Mouse (Mus musculus): ENCODE results near the gene AC161166.1. TPM values are rescaled to one million over a fixed set of nuclear protein-coding genes. Genes with fewer than 3 reads are reported as not detected.
A peak's percentile ranks its signal among the peaks of the same experiment; 100 is the strongest.

AC161166.1 gene
- total RNA-seq, 2 experiments from 2014 or later = not detected

DNA sequence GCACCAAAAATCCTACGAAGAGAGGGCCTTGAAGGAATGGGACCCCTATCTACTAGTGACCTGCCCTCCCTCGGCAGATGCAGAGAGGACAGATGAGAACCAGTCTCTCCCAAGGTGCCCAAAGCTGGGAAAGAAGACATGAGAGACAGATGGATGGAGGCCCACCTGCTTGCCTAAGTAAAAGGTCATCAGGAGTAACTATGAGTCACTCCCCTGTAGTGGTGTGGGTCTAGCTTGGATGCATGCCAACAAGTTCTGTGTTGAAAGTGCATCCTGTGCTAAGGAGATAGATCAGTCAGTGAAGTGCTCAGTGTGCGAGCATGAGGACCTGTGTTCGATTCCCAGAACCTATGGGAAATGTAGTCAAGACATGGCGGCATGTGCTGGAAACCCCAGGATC, 33.3 kb downstream of the AC161166.1 start:
- Histone ChIP-seq H3K27ac (no peak overlapping the region), H3K4me3 (no peak overlapping the region)
- intact Hi-C loops (cut with DNase I) = no loop called here
- no peak for TF ChIP-seq CTCF (IDR thresholded peaks at IDR 0.05)
- DNase-seq = no peak

DNA sequence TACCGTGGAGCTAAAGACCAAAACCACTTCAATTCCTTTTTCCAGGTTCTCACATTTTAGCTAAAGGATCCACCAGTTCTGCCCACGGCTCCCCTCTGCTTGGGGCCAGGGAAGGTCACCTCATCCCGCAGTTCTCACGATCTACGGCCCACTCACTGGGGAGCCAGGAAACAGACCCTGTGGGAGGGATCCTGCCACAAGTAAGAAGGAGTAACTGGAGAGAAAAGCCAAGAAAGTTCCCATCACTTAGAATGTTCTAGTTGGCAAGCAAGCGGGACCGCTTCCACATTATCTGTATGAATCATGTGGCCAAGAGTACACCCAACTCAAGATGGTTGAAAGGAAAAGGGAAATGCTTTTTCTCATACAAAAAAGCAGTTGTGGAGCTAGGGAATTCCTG, 35.4 kb downstream of the AC161166.1 start:
- H3K27ac ChIP-seq = no peak overlapping the region
- intact Hi-C loops (cut with DNase I) = no loop called here
- DNase-seq = no peak
- H3K4me3 ChIP-seq = no peak overlapping the region
- TF ChIP-seq CTCF (IDR thresholded peaks at IDR 0.05) = no peak

DNA sequence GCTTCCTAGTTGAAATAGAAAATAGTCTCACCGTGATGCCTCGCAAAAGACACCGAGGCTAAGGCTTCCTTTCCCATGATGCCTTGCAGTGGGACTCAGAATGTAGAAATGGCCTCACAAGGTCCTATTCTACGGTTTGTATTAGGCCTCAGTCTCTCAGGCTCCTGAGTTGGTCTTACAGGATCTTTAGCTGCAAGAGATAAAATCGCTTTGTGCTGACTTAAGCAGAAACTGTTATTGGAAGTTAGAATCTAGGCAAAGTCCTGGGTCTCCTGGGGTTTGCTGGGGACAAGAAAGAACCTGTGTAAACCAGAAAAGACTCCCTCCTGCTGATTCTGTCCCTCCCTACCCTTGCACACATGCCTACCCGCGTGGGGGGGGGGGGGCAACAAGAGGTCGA, 35.9 kb downstream of the AC161166.1 start:
- no peak for DNase-seq
- no peak for TF ChIP-seq CTCF (IDR thresholded peaks at IDR 0.05)
- Histone ChIP-seq H3K27ac (no peak overlapping the region), H3K4me3 (no peak overlapping the region)
- intact Hi-C loops (cut with DNase I) = no loop called here

DNA sequence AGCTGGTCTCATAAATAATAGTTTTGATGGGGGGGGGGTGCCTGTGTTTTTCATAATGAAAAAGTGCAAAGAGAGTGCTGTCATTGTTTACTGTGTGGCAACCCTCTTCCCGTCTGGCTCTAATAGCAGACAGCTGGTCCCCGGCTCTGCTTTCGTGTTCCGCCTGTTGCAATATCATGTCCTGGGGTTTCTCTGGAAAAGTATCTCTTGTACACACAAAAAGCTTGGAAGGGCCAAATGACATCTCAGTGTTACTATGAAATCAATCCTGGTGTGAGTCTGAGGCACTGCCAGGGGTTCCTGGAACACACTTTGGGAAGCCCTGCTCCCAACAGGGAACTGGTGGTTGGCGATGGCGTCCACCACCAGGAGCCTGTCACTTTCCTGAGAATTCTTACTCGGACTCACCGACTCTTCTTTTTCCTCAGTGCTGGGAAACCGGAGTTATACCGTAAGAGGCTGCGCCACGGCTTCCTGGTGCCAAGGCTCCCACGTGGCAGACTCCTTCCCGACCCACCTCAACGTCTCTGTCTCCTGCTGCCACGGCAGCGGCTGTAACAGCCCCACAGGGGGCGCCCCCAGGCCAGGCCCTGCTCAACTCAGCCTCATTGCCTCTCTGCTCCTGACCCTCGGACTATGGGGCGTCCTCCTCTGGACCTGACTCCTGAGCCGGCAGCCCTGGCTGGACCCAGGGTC, 37.3 kb downstream of the AC161166.1 start:
- intact Hi-C loops (cut with DNase I) = loop anchor here (5.0 kb wide), 1 partner anchor 87 kb away; no protein-coding TSS in a partner anchor
- H3K27ac ChIP-seq = peak overlapping the region; percentile 43; the same call in 1 of the 2 replicates
- peak; percentile 50 for TF ChIP-seq CTCF (IDR thresholded peaks at IDR 0.05)
- peak; percentile 64 for DNase-seq
- H3K4me3 ChIP-seq = peak overlapping the region; percentile 49

DNA sequence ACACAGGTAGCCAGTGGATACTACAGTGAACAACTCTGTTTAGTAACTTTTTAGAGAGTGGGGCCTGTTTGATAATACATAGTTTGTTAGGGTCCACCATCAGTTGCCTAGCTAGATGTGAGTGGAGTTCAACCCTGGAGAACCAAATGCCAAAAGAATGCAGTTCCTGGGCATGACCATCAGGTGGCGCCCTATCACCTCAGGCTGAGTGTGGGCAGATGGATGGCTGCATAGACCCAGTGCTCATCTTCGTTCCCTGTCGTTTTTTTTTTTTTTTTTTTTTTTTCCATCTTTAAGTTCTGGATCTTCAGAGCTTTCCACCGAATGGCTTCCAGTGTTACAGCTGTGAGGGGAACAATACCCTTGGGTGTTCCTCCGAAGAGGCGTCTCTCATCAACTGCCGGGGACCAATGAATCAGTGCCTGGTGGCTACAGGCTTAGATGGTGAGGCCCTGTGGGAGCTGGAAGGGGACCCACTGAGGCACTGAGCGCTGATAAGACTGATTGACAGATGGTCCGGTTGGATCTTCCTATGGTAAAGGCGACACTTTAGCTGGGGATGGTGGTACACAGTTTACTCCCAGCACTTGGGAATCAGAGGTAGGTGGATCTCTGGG, 38.2 kb downstream of the AC161166.1 start:
- no peak overlapping the region; the same call in 1 of the 2 replicates for H3K27ac ChIP-seq
- H3K4me3 ChIP-seq = no peak overlapping the region
- TF ChIP-seq CTCF (IDR thresholded peaks at IDR 0.05) = peak; percentile 86
- intact Hi-C loops (cut with DNase I) = loop anchor here (5.0 kb wide), 1 partner anchor 88 kb away; no protein-coding TSS in a partner anchor
- DNase-seq = peak; percentile 74

DNA sequence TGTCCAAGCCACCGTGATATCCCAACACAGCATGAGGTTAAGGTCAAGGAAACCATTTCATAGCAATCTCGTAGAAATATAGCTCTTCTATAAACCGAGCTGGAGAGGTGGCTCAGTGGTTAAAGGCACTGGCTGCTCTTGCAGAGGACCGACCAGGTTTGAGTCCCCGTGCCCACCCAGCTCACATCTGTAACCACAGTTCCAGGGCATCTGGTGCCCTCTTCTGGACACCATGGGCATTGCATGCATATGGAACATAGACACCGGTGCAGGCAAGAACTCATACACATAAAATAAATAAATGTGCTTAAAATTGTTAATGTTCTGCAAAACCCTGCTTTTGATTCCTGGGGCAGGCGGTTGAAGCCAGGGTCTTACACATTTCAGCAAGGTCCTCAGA, 39.3 kb downstream of the AC161166.1 start:
- H3K27ac ChIP-seq = no peak overlapping the region
- peak; percentile 25 for DNase-seq
- intact Hi-C loops (cut with DNase I) = loop anchor here (5.0 kb wide), 1 partner anchor 89 kb away; no protein-coding TSS in a partner anchor
- H3K4me3 ChIP-seq = no peak overlapping the region
- peak; percentile 71 for TF ChIP-seq CTCF (IDR thresholded peaks at IDR 0.05)

DNA sequence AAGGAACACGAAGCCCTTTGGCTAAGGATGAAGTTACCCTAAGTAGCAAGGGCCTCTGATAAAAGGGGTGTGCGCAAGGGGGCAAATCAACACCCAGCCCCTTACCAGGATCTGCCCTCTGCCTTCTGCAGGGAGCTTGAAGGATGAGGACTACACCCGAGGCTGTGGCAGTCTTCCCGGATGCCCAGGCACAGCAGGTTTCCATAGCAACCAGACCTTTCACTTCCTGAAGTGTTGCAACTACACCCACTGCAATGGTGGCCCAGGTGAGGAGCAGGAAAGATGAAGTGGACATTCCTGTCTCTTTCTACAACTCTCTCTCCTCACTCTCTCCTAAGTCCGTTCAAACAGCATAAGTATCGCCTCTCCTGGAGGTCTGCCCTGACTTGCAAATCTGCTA, 39.8 kb downstream of the AC161166.1 start:
- no peak for TF ChIP-seq CTCF (IDR thresholded peaks at IDR 0.05)
- intact Hi-C loops (cut with DNase I) = loop anchor here (5.0 kb wide), 1 partner anchor 90 kb away; no protein-coding TSS in a partner anchor
- Histone ChIP-seq H3K4me3 (no peak overlapping the region), H3K27ac (no peak overlapping the region)
- no peak for DNase-seq

DNA sequence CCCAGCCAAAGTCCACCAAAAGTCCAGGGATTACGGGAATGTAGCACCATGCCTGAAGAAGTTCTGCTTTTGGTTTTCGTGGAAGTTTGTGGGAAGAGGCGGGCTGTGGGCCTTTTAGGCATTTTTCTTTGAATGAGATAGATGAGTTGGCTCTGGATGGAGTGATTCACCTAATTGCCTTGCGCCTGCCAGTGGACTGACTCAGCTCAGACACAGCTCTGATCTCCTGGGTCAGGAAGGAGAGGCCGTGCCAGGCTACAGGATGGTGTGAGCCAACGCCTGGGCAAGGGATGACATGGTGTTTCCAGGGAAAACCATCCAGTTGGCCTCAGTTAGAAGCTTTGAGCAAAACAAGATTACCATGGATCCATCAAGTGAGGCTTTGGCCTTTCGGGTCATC, 41.9 kb downstream of the AC161166.1 start:
- no peak for TF ChIP-seq CTCF (IDR thresholded peaks at IDR 0.05)
- Histone ChIP-seq H3K4me3 (no peak overlapping the region), H3K27ac (no peak overlapping the region)
- DNase-seq = peak; percentile 37
- intact Hi-C loops (cut with DNase I) = loop anchor here (5.0 kb wide), 1 partner anchor 92 kb away; no protein-coding TSS in a partner anchor

DNA sequence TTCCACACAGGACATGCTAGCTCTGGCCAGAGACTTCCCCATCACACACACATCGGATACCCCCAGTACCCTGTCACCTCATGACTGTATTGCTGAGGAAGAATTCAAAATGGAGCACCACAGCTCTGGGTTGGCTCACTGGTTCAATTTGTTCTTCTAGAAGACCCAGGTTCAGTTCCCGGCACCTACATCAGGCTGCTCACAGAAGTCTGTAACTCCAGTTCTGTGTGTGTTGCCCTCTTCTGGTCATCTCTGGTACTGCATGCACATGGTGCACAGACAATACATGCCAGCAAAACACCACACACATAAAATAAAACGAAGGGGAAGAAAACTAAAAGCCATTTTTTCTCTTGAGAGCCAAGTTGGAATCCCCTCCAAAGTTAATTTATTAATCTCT, 43.1 kb downstream of the AC161166.1 start:
- no peak for DNase-seq
- no peak overlapping the region for H3K27ac ChIP-seq
- H3K4me3 ChIP-seq = no peak overlapping the region
- intact Hi-C loops (cut with DNase I) = no loop called here
- TF ChIP-seq CTCF (IDR thresholded peaks at IDR 0.05) = peak; percentile 65

DNA sequence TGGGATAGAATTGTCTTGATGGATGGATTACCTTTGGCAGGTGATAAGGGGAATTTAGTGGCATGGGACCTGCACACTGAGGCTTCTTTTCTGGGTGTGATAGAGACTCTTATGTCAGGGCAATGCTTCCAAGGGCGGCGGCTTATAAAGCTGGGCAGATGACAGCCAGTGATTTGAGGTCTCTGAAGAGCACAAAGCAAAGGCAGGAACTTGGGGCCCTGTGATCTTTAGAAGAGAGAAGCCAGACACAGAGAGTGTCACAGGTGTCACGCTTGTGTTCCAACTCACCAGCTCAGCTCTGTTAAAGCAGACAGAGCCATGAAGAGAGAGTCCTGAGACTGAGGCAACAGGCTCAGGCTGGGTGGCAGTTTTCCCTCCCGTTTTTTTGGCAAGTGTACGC, 44.4 kb downstream of the AC161166.1 start:
- intact Hi-C loops (cut with DNase I) = no loop called here
- DNase-seq = no peak
- Histone ChIP-seq H3K4me3 (no peak overlapping the region), H3K27ac (no peak overlapping the region)
- TF ChIP-seq CTCF (IDR thresholded peaks at IDR 0.05) = no peak

DNA sequence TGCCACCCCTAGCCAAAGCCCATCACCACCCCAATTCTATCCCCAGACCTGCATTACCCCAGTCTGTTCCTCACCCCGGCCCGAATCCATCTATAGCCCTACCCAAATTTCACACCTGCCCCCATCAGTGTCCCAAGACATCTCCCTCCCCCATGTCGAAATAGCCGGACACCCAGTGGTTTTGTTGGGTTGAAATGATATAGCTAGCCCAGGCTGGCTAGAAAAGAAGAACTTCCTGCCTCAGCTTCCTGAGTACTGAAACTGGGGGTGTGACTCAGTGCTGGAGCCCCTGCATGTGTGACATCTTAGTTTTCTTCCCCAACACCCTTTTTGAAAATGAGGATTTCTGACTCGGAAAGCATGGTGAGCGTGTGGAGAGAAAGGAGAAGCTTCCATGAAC, 45.4 kb downstream of the AC161166.1 start:
- TF ChIP-seq CTCF (IDR thresholded peaks at IDR 0.05) = no peak
- no peak overlapping the region for H3K4me3 ChIP-seq
- DNase-seq = no peak
- intact Hi-C loops (cut with DNase I) = no loop called here
- no peak overlapping the region for H3K27ac ChIP-seq

DNA sequence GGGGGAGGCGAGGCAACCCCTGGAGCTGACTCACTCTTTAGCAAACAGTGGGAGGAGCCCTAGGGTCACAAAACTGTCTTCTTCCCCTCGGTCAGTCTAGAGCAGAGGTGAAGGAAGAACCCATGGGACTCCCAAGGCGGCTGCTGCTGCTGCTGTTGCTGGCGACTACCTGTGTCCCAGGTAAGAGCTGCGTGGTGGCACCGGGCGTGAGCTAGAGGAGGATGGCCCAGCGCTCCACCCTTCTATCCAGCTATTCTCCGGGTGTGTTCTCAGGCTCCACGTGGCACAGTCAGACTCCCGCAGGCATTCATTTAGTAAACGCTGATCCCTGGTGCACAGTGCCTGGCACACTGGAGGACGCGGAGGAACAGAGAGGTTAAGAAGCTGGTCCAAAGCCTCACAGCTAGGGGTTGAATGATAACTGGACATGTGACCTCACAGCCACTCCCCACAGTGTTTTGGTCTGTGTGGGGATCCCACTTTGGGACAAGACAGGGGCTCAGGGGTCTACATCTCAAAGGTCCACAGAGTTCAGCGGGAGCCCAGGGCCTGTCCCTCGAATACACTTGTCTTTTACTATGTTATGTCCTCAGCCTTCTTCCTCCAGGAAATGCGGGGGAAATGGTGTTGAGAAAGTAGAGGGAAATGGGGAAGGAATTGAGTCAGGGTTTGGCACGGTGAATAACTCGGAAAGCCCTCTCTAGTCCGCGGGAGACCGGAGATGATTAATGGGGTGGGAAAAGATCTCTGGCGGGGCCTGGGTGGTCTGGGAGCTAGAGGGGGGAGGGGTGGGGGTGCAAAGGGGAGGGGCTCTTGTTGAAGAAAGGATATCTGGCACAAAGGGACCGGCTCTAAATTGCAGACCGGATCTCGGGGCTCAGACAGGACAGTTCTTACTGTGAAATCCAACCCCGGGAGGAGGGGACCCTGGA, 49.6 kb downstream of the AC161166.1 start, which contains the start of gene Plaur:
TSS of gene Plaur (plus strand) at position 97 of the 932 bp plus-strand sequence.
- intact Hi-C loops (cut with DNase I) = no loop called here
- peak within 1 kb of the TSS; percentile 75 for H3K27ac ChIP-seq
- no peak for TF ChIP-seq CTCF (IDR thresholded peaks at IDR 0.05)
- peak within 1 kb of the TSS; percentile 62 for H3K4me3 ChIP-seq
- no peak for DNase-seq

Measured in gastrocnemius, adult 2 months (tissue).